Mouse (Mus musculus) ES-Bruce4 (cell line): ENCODE results near the gene Snd1. TPM values are rescaled to one million over a fixed set of nuclear protein-coding genes. Genes with fewer than 3 reads are reported as not detected.
A peak's percentile ranks its signal among the peaks of the same experiment; 100 is the strongest.

Experiments
- H3K27ac ChIP-seq: 2 replicates; pipeline ENCODE4 v1.5.1; 2012; ENCODE audit warnings: low read length, inconsistent platforms; ENCODE audit not compliant: insufficient read depth
- H3K27me3 ChIP-seq: 2 replicates; pipeline ENCODE4 v1.6.1; 2012; ENCODE audit warnings: mild to moderate bottlenecking, low read length, inconsistent platforms; ENCODE audit not compliant: control insufficient read depth, poor library complexity, insufficient read depth, severe bottlenecking
- H3K36me3 ChIP-seq: 2 replicates; pipeline ENCODE4 v1.6.1; 2012; ENCODE audit warnings: inconsistent platforms, mild to moderate bottlenecking, low read length, moderate library complexity; ENCODE audit not compliant: control insufficient read depth, poor library complexity, insufficient read depth, severe bottlenecking
- H3K4me1 ChIP-seq: one replicate; pipeline ENCODE4 v1.8.1; 2011; ENCODE audit warnings: low read length; ENCODE audit not compliant: control insufficient read depth, insufficient read depth
- H3K4me3 ChIP-seq: 2 replicates; pipeline ENCODE4 v1.5.1; 2011; ENCODE audit warnings: low read depth, mild to moderate bottlenecking, low read length
- H3K9ac ChIP-seq: 2 replicates; pipeline ENCODE4 v1.6.1; 2012; ENCODE audit warnings: low read depth, mild to moderate bottlenecking, inconsistent platforms; ENCODE audit not compliant: poor library complexity, severe bottlenecking
- H3K9me3 ChIP-seq: replicated peaks from 2 replicates; pipeline ENCODE4 v1.6.1; 2012; ENCODE audit warnings: mild to moderate bottlenecking, low read length, inconsistent platforms; ENCODE audit not compliant: control insufficient read depth, poor library complexity, insufficient read depth, severe bottlenecking
- CTCF ChIP-seq: IDR thresholded peaks from one replicate; pipeline ENCODE4 v1.8.1; 2011; ENCODE audit warnings: low read depth, low read length
- EP300 ChIP-seq: IDR thresholded peaks from 2 replicates; pipeline ENCODE4 v1.6.1; 2011; ENCODE audit warnings: low read depth, low read length; ENCODE audit not compliant: insufficient read depth
- POLR2A ChIP-seq: IDR thresholded peaks from one replicate; pipeline ENCODE4 v1.8.1; 2011; ENCODE audit warnings: low read length; ENCODE audit not compliant: insufficient read depth
- polyA plus RNA-seq: library from polyadenylated mRNA; stranded (reverse); fragments of >200 nt; gene quantifications from 2 replicates; pipeline ENCODE4 v1.2.4, GENCODE M21; 2011; ENCODE audit warnings: low read depth; ENCODE audit not compliant: missing spikeins, insufficient read depth, insufficient read length

Snd1 gene
- polyA plus RNA-seq, 1 experiment, result 155 TPM

DNA sequence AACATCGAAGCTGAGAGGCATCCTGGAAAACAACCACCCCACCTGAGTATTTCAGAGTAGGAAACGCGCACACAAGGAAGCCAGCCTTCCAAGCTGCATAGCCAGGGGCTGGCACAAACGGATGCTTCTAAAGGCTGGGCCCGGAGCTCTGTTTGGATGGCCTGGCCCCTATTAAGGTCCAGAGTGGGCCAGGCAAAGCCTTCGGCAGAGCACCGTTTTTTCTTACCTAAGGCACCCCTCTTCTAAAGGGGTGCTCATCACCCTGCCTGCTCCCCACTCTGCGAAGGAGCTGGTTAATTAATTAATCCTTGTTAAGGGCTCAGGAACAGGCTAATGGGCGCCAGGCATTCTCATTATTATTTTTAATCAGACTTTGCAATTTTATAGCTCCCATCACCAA, 456.3 kb downstream of the Snd1 start:
- no peaks in the 10 kb centered on the region for H3K36me3 ChIP-seq
- no peaks in the 10 kb centered on the region for H3K4me1 ChIP-seq
- H3K9ac ChIP-seq, result peak overlapping the region; percentile 45
- H3K27me3 ChIP-seq, result no peaks in the 10 kb centered on the region
- peak overlapping the region; percentile 57 for H3K27ac ChIP-seq
- TF ChIP-seq POLR2A, result no peak
- no peak for TF ChIP-seq CTCF
- TF ChIP-seq EP300, result no peak
- no peaks in the 10 kb centered on the region for H3K9me3 ChIP-seq
- H3K4me3 ChIP-seq, result no peak overlapping the region

DNA sequence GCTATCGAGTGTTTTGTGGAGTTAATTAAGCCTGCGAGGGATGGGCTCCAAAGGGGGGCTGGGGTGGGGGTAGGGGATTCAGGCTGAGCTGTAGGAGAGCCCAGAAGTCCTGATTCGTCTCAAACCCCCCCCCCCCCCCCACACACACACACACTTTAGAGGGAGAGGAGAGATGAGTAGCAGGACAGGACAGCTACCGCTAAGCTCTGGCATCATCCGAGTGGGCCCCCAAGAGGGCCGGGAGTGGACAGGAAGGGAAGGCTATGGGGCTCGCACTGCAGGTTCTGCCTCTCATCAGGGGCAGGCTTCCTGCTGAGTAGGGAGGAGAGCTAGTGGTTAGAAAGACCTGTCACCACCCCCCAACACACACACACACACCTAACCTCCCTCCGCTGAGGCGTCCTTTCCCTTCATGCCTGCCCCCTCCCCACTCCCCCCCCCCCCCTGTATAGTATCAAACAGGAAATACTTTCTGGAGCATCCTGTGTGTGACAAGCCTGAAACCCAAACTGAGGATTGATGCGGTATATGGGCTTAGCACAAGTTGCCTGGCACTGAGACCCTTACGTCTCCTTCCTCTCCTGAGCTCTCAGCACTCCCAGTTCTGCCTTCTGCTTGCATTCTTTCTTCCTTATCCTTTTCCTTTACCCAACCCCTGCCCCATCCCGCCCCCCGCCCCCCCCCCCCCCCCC, 456.8 kb downstream of the Snd1 start:
- H3K4me3 ChIP-seq, result peak overlapping the region; percentile 67
- peak overlapping the region; percentile 45 for H3K9ac ChIP-seq
- no peaks in the 10 kb centered on the region for H3K9me3 ChIP-seq
- H3K27me3 ChIP-seq, result no peaks in the 10 kb centered on the region
- H3K4me1 ChIP-seq, result no peaks in the 10 kb centered on the region
- peak overlapping the region; percentile 72 for H3K27ac ChIP-seq
- TF ChIP-seq POLR2A (peak; percentile 8), EP300 (no peak), CTCF (no peak)
- no peaks in the 10 kb centered on the region for H3K36me3 ChIP-seq

DNA sequence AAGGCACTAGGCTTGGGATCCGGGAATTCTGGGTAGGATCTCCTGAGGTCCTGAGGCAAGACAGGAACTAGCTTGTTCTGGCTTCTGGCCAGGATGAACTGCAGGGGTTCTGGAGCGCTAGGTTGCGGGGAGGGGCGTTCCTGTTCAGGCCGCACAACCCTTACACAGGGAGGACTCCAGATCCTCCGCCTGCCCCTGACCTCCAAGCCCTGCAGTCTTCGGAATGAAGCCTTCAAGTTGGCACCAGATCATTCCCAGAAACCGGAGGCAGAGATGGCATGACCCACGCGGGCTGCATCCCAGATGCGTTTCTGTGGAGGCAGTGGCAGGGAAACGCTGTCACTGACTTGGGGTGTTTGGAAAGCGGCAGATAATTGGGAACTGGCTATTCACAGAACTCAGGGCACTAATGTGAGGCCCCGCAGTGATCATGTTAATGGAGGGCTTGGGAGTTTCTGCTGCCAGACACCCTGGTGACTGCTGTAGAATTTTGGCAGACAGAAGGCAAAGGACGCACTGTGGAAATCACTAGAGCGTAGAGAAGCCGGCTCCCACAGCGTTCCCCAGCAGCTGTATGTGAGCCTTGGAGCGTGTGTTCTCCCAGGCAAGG, 457.5 kb downstream of the Snd1 start:
- H3K9ac ChIP-seq, result peak overlapping the region; percentile 45

DNA sequence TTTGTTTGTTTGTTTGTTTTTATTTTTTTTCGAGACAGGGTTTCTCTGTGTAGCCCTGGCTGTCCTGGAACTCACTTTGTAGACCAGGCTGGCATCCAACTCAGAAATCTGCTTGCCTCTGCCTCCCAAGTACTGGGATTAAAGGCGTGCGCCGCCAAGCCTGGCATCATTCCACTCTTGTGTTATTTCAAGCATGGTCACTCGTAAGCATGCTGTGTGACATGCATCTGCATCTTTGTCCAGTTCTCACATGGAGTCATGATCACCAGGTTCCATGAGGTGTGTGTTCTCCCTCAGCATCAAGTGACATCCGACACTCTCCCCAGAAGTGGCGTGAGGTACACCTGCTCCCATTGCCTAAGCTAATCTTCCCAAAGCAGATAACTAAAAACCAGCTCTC, 460.8 kb downstream of the Snd1 start:
- Histone ChIP-seq H3K9me3 (no peaks in the 10 kb centered on the region), H3K27ac (no peak overlapping the region), H3K4me3 (no peak overlapping the region), H3K4me1 (no peaks in the 10 kb centered on the region), H3K9ac (no peak overlapping the region), H3K27me3 (no peaks in the 10 kb centered on the region), H3K36me3 (no peaks in the 10 kb centered on the region)
- no peak for TF ChIP-seq EP300
- no peak for TF ChIP-seq CTCF
- TF ChIP-seq POLR2A, result no peak

More for the DNA sequence above, 457.5 kb downstream of the Snd1 start:
- H3K36me3 ChIP-seq, result no peaks in the 10 kb centered on the region
- no peaks in the 10 kb centered on the region for H3K27me3 ChIP-seq
- no peaks in the 10 kb centered on the region for H3K4me1 ChIP-seq
- H3K9me3 ChIP-seq, result no peaks in the 10 kb centered on the region
- peak overlapping the region; percentile 67 for H3K4me3 ChIP-seq
- H3K27ac ChIP-seq, result peak overlapping the region; percentile 45
- TF ChIP-seq POLR2A, result no peak
- TF ChIP-seq EP300, result peak; percentile 68; the same call in 1 of the 2 replicates
- TF ChIP-seq CTCF, result no peak

DNA sequence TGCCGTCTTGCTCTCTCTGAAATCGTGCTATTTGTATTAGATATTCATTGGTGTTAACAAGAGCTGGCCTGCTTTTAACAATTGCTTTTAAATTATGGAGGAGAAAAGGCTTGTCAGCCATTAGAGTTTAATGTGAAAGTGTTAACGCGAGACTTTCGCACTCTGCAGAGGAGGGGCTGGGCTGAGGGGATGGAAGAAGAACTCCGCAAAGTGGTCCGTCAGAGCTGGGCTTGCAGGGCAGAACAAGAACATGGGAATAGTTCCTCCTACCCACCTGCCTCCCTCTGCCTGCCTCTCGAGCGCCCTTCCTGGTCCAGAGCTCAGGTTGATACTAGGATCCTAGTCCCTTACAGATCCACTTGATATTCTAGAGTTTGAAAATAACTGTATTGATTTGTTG, 472.3 kb downstream of the Snd1 start:
- Histone ChIP-seq H3K9ac (no peak overlapping the region), H3K27ac (no peak overlapping the region), H3K36me3 (no peaks in the 10 kb centered on the region), H3K4me1 (no peaks in the 10 kb centered on the region), H3K27me3 (no peaks in the 10 kb centered on the region), H3K4me3 (no peak overlapping the region), H3K9me3 (no peaks in the 10 kb centered on the region)
- TF ChIP-seq CTCF (no peak), POLR2A (no peak), EP300 (no peak)

DNA sequence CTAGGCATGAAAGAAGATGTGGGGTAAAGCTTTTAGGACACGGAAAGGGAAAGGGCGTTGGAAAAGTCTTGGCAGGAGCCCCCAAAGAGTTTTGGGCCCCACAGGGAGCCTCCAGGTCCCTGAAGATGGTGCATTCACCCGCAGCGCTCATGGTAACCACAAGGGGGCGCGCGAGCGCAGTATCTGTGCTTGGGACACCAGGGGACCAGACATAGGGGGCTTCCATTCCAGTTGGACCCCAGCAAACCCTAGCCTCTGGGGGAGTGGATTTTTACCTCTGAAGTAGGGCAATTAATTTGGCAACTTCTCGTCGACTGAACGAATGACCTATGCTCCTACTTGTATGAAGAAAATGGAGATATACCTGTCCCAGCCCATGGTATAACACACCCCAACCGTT, 474.3 kb downstream of the Snd1 start:
- H3K4me1 ChIP-seq, result no peaks in the 10 kb centered on the region
- no peak for TF ChIP-seq EP300
- peak; percentile 81 for TF ChIP-seq CTCF
- no peak for TF ChIP-seq POLR2A

More for the DNA sequence above, 474.3 kb downstream of the Snd1 start:
- H3K36me3 ChIP-seq, result no peaks in the 10 kb centered on the region
- no peak overlapping the region for H3K27ac ChIP-seq
- H3K27me3 ChIP-seq, result no peaks in the 10 kb centered on the region; the same call in 1 of the 2 replicates
- no peaks in the 10 kb centered on the region for H3K9me3 ChIP-seq
- no peak overlapping the region for H3K4me3 ChIP-seq
- no peak overlapping the region for H3K9ac ChIP-seq
